Mouse (Mus musculus) lung, postnatal 4 days (tissue): ENCODE measurements around the gene Ppp1r14d.

ENCODE experiments used
- DNase-seq, 2 experiments: peaks; one replicate each; pipeline ENCODE4 v3.0.0; 2021

The Ppp1r14d gene

DNA sequence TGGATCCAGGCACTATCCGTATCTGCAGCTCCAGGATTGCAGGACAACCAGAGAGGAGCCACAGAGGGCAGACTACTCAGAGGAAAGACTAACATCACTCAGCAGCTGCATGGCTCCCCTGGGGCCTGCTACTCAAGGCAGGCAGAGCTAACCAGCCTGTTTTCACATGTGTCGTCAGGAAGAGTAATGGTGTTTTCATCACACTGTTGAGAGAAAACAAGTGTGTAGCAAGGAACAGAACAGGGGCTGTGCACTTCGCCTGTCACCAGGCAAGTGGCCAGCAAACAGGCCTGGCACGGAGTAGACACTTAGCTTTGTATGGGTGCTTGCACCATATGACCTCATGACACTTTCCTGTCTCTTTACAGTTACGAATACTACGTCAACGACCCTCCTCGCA is 58.1 kb downstream of the Ppp1r14d start:
- no peak for DNase-seq

DNA sequence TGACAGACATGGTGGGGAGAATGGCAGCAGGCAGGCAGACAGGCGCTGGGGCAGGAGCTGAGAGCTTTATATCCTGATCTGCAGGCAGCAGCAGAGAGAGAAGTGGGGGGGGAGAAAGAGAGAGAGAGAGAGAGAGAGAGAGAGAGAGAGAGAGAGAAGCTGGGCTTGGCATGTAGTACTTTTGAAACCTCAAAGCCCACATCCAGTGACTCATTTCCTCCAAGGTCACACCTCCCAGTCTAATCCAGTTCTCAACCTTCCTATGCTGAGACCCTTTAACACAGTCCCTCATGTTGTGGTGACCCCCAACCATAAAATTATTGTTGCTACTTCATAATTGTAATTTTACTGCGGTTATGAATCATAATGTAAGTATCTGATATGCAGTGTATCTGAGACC is 59.4 kb downstream of the Ppp1r14d start:
- no peak for DNase-seq
